Mouse (Mus musculus) intestine, embryonic 16.5 days (tissue): ENCODE measurements around the gene Kif26b. TPM values are rescaled to one million over a fixed set of nuclear protein-coding genes. Genes with fewer than 3 reads are reported as not detected.

ENCODE experiments used
- ATAC-seq: fragments of 200-750 bp; cut with Nextera tagmentation; 2 replicates; pipeline ENCODE4 v1.8.0; 2017; ENCODE audit warnings: moderate TSS enrichment, moderate library complexity
- H3K27ac ChIP-seq: fragments of 300-500 bp; sonication (generic); 2 replicates; pipeline ENCODE4 v1.5.1; 2014; ENCODE audit warnings: mild to moderate bottlenecking, low read length
- H3K27me3 ChIP-seq: fragments of 300-500 bp; sonication (generic); replicated peaks from 2 replicates; pipeline ENCODE4 v1.6.1; 2014; ENCODE audit warnings: low read length, control low read depth, mixed read lengths; ENCODE audit not compliant: control insufficient read depth, insufficient read depth
- H3K36me3 ChIP-seq: fragments of 300-500 bp; sonication (generic); 2 replicates; pipeline ENCODE4 v1.6.1; 2014; ENCODE audit warnings: low read length, control low read depth; ENCODE audit not compliant: control insufficient read depth, insufficient read depth
- H3K4me1 ChIP-seq: fragments of 300-500 bp; sonication (generic); 2 replicates; pipeline ENCODE4 v1.6.1; 2014; ENCODE audit warnings: low read length, control low read depth, mixed read lengths; ENCODE audit not compliant: control insufficient read depth, insufficient read depth
- H3K4me2 ChIP-seq: fragments of 300-500 bp; sonication (generic); 2 replicates; pipeline ENCODE4 v1.6.1; 2014; ENCODE audit warnings: low read depth, low read length, control low read depth
- H3K4me3 ChIP-seq: fragments of 300-500 bp; sonication (generic); 2 replicates; pipeline ENCODE4 v1.5.1; 2014; ENCODE audit warnings: mild to moderate bottlenecking, low read length
- H3K9ac ChIP-seq: fragments of 300-500 bp; sonication (generic); 2 replicates; pipeline ENCODE4 v1.6.1; 2014; ENCODE audit warnings: low read depth, low read length
- H3K9me3 ChIP-seq: fragments of 300-500 bp; sonication (generic); 2 replicates; pipeline ENCODE4 v1.6.1; 2016; ENCODE audit warnings: low read length, control low read depth; ENCODE audit not compliant: control insufficient read depth
- WGBS: fragments of 180-500 bp; shearing (Covaris S2); extraction: QIAGEN DNeasy Blood & Tissue Kit; methylation state at CpG from one replicate; pipeline ENCODE4 v1.1.7; 2014; 5-methylcytosine and 5-hydroxymethylcytosine counted together
- polyA plus RNA-seq: library from polyadenylated mRNA; unstranded; fragments of >200 nt; fragmentation: Nextera tagmentation; extraction: Ambion mirVana; gene quantifications from 2 replicates; pipeline ENCODE4 v1.2.1, GENCODE M21; 2015

Kif26b gene
- 1.5 and 1.7 TPM in 2 replicates for polyA plus RNA-seq

DNA sequence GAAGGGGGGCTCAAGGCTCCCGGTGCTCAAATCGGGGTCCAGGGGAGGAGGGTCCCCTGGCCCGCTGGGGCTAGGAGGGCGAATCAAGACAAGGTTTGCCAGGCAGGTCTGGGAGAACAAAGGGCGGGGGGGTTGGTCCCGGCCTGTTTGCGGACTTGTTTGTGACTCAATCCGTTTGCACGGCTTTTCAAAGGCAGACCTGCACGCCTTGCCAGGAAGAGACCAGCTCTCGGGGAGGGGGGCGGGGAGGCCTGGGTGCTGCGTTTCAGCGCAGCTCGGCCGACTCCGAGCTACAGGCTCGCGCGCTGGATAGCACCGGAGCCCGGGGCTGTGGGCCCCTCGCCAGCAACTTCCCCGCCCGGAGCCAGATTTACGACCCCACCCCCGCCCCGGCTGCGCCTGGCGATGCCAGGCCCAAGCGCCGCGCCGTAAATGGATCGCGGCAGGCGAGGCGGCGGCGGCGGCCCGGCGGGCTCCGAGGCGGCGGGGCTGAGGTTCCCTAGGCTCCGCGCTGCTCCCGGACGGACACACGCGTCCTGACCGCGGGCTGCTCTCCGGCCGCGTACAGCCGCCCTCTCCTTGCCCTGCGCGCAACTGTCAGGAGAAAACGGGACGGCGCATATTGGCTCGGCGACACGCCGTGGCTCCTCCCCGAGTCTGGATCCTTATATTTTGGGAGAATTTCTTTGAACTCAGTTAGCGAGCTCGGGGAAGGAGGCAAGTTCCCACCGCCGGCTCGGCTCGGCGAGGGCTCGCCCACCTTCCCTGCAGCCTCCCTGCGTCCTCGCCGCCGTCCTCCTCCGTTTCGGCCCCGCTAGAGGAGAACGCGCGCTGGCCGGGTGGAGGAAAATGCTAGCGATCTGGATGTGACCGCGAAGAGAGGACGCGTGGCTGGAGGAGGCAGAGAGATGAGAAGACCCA lies at the start of gene Kif26b:
Kif26b (plus strand) TSS at position 695 of the 921 bp plus-strand sequence.
- Histone ChIP-seq H3K9me3 (no peaks in the 10 kb centered on the region), H3K9ac (peak within 1 kb of the TSS; percentile 63), H3K27ac (peak within 1 kb of the TSS; percentile 34; the same call in 1 of the 2 replicates), H3K36me3 (no peaks in the 10 kb centered on the region), H3K4me3 (peak within 1 kb of the TSS; percentile 67), H3K4me2 (peak within 1 kb of the TSS; percentile 97), H3K27me3 (peaks cover 9% of the 10 kb centered on the region), H3K4me1 (peaks cover 17% of the 10 kb centered on the region)
- peak; percentile 58 for ATAC-seq
- under 1% methylated on average over 83 of the region's 92 CpGs for WGBS

DNA sequence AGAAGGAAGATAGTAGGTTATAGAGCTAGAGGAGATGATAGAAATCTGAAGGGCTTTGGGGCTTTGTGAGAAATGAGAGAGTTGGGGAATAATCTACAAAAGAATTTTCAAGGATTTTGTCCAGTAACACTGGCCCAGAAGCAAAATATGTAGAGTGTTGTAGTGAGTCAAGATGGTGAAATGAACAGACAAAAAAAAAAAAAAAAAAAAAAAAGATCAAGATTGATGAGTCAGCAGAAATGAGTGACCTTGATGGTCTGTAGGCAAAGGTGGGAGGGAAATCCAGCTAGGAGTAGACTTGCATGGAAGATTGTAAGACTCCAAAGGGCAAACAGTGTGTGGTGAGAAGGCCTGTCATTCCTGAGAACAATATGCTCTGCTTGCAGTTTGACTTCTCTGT lies 45.1 kb upstream of the Kif26b start:
- Histone ChIP-seq H3K9ac (no peak overlapping the region), H3K27me3 (no peaks in the 10 kb centered on the region), H3K27ac (no peak overlapping the region), H3K4me2 (no peak overlapping the region), H3K4me1 (no peaks in the 10 kb centered on the region; the same call in 1 of the 2 replicates), H3K36me3 (no peaks in the 10 kb centered on the region), H3K9me3 (no peaks in the 10 kb centered on the region), H3K4me3 (no peak overlapping the region)
- no peak for ATAC-seq

DNA sequence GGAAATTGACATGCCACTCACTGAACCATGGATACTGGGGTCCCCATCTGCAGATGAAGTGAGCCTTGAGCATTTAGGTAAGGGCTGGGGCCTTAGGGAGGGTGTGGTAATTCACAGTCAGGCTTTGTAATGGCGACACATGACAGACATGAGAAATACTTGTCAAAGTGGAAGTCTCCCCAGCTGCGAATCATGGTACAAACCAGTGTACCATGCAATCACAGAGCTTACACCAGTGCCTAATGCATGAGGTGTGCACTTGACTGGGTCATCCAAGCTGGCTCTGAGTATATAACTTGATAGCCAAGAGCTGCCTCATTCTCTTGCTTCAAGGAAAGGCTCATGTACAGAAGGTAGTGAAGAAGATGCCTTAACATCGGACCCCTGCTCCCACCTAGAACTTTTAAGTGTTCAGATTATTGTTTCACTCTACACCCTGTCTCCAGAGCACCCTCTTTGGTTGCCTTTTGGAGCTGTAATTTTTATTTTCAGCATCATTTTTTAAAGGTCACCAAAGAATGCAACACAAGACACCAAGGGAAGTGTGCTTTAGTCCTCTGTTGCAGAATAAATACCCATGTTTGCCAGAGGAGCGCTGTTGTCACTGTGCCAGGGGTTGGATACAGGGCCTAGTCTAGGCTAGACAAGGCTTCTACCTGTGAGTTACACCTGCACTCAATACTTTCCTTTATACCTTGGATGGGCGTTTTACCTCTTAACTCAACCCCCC lies 43.6 kb upstream of the Kif26b start:
- 86% methylated on average over 5 of the region's 5 CpGs for WGBS

DNA sequence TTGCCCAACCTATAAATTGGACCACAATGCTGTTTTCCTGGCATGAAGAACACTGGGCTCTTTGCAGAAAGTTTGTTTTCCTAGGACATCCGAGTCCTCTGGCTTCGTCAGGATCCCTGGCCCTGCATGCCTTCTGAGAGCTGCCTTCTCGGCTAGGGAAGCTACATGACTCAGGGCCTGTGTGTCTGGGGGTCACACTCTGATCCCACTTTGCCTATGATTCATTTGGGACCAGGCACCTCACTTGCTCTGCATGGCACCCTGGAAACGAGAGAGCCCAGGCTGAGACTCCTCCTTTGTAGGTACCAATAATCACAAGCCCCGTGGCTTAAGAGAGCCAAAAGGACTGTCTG lies 43.1 kb upstream of the Kif26b start:
- Histone ChIP-seq H3K4me3 (no peak overlapping the region), H3K4me1 (no peaks in the 10 kb centered on the region; the same call in 1 of the 2 replicates), H3K27me3 (no peaks in the 10 kb centered on the region), H3K27ac (no peak overlapping the region), H3K36me3 (no peaks in the 10 kb centered on the region), H3K9me3 (no peaks in the 10 kb centered on the region), H3K4me2 (no peak overlapping the region), H3K9ac (no peak overlapping the region)
- no peak for ATAC-seq
- WGBS = 76% methylated on average over 5 of the region's 5 CpGs

More for the DNA sequence above, 43.6 kb upstream of the Kif26b start:
- H3K4me1 ChIP-seq = no peaks in the 10 kb centered on the region; the same call in 1 of the 2 replicates
- no peak overlapping the region for H3K4me2 ChIP-seq
- no peaks in the 10 kb centered on the region for H3K27me3 ChIP-seq
- no peak for ATAC-seq
- H3K36me3 ChIP-seq = no peaks in the 10 kb centered on the region
- H3K9ac ChIP-seq = no peak overlapping the region
- H3K27ac ChIP-seq = no peak overlapping the region
- H3K9me3 ChIP-seq = no peaks in the 10 kb centered on the region
- no peak overlapping the region for H3K4me3 ChIP-seq

DNA sequence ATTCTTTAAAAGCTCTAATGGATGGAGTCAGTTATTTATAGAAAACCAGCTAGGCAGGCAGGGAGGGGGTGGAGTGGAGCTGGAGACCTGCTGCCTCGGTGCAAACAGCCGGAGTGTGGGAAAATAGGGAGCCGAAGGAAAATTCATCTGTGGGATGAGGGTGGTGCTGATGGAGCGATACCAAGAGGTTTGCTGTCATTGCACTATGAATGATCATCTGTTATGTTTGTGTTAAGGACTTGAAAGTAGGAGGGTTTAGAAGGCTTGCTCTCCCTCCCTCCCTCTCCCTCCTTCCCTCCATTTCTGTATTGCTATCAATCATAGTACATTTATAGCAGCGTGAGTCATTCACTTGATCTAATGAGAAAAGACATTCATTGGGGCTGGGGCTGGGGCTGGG lies 42.1 kb upstream of the Kif26b start:
- Histone ChIP-seq H3K4me2 (no peak overlapping the region), H3K9me3 (no peaks in the 10 kb centered on the region), H3K36me3 (no peaks in the 10 kb centered on the region), H3K4me3 (no peak overlapping the region), H3K27me3 (no peaks in the 10 kb centered on the region), H3K9ac (no peak overlapping the region), H3K4me1 (no peaks in the 10 kb centered on the region; the same call in 1 of the 2 replicates), H3K27ac (no peak overlapping the region)
- ATAC-seq = peak; percentile 31; the same call in 1 of the 2 replicates
- WGBS = 28% methylated on average over 5 of the region's 5 CpGs

DNA sequence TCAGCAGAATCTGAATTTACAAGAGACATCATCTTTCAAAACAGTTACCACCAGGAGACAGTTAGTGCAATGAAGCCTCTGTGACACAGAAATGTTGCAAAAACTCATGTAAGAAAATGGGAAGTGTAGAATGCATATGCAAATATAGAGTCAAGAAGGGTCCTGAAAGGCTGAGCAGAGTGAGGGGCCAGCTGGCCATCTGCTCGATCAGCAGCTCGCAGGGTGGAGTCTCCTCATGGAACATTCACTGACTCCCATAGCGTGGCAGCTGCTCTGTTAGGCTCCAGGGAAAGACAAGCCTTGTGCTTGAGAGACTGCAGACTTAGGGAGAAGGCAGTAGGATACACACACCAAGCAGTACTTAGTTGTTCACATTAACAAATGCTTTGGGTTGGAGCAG lies 39.8 kb upstream of the Kif26b start:
- Histone ChIP-seq H3K36me3 (no peaks in the 10 kb centered on the region), H3K4me2 (no peak overlapping the region), H3K4me3 (no peak overlapping the region), H3K27ac (no peak overlapping the region), H3K9ac (no peak overlapping the region), H3K9me3 (no peaks in the 10 kb centered on the region), H3K4me1 (no peaks in the 10 kb centered on the region; the same call in 1 of the 2 replicates), H3K27me3 (no peaks in the 10 kb centered on the region)
- 51% methylated on average over 3 of the region's 3 CpGs for WGBS
- no peak for ATAC-seq

DNA sequence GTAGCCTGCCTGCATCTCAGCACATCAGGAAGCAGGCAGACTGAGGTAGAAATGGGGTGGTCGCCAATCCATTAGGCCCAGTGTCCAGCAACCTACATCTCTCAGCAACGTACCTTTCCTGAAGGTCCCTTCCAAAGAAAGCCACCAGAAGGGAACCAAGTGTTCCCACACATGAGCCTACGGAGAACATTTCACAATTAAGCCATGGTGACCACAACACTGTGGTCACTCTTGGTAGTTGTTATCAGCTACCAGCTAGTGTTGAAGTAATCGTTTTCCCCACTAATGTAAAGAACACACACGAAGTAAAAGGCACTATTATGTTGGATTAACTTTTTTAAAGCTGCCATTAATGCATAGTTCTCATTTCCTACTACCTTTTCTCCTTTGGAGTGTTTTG lies 37.2 kb upstream of the Kif26b start:
- 86% methylated on average over 5 of the region's 5 CpGs for WGBS
- no peaks in the 10 kb centered on the region; the same call in 1 of the 2 replicates for H3K4me1 ChIP-seq
- no peaks in the 10 kb centered on the region for H3K36me3 ChIP-seq
- no peak overlapping the region for H3K4me2 ChIP-seq
- no peak overlapping the region for H3K9ac ChIP-seq
- no peaks in the 10 kb centered on the region for H3K9me3 ChIP-seq
- H3K4me3 ChIP-seq = no peak overlapping the region
- no peaks in the 10 kb centered on the region for H3K27me3 ChIP-seq
- ATAC-seq = no peak
- no peak overlapping the region for H3K27ac ChIP-seq

DNA sequence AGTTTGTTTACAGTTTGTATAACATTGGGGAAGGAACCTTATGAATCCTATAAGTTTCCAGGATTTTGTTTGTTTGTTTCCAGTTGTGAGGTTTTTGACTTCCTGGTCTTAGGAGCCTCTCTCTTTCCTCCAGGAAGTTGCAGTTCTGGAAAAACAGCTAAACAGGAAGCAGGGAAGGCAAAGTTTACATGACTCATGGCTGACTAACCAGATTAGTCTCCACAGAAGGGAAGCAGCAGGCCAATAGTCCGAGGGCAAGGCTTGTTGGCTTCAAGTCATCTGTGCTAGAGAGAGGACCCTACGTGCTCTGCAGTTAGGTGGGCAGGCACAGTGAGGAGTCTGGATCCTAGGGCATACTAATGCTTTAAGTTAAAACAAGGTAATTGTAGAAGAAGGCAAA lies 36.4 kb upstream of the Kif26b start:
- no peaks in the 10 kb centered on the region for H3K4me1 ChIP-seq
- ATAC-seq = no peak

DNA sequence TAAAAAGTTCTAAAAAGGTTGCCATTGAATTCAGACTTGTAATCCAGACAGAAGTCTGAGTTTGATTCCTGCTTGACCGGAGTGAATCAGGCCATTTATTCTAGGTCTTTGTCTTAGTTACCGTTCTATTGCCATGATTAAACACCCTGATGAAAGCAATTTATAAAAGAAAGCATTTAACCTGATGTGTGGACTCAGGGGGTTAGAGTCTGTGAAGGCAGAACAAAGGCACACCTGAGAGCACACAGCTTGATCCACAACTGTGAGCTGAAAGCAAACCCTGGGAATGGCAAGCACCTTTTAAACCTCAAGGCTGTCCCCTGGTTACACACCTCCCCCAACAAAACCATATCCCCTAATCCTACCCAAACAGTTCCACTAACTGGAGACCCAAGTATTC lies 32.7 kb upstream of the Kif26b start:
- no peak overlapping the region for H3K9ac ChIP-seq
- H3K4me1 ChIP-seq = no peaks in the 10 kb centered on the region
- ATAC-seq = no peak
- H3K4me3 ChIP-seq = no peak overlapping the region
- no peak overlapping the region for H3K27ac ChIP-seq
- no peak overlapping the region for H3K4me2 ChIP-seq
- H3K36me3 ChIP-seq = no peaks in the 10 kb centered on the region
- 78% methylated on average over 2 of the region's 2 CpGs for WGBS
- H3K9me3 ChIP-seq = no peaks in the 10 kb centered on the region
- H3K27me3 ChIP-seq = no peaks in the 10 kb centered on the region

More for the DNA sequence above, 36.4 kb upstream of the Kif26b start:
- Histone ChIP-seq H3K4me2 (no peak overlapping the region), H3K9me3 (no peaks in the 10 kb centered on the region), H3K36me3 (no peaks in the 10 kb centered on the region), H3K27me3 (no peaks in the 10 kb centered on the region), H3K27ac (no peak overlapping the region), H3K9ac (no peak overlapping the region), H3K4me3 (no peak overlapping the region)
- 57% methylated on average over 2 of the region's 2 CpGs for WGBS
